Mouse (Mus musculus): ENCODE measurements around the gene Golga7b. TPM values are rescaled to one million over a fixed set of nuclear protein-coding genes. Genes with fewer than 3 reads are reported as not detected.

The Golga7b gene
- polyA plus RNA-seq, 1 experiment from 2014 or later = 2.3 TPM

- no peak overlapping the region for H3K27ac ChIP-seq (ENCODE audit: low read depth, low read length)
- 70% methylated on average over 8 of the region's 8 CpGs for WGBS
- no peak overlapping the region for H3K4me2 ChIP-seq
- ATAC-seq (ENCODE audit: low FRiP score) = no peak
- no peak overlapping the region for H3K4me3 ChIP-seq (ENCODE audit: low read depth, low read length)
- no peaks in the 10 kb centered on the region for H3K36me3 ChIP-seq (ENCODE audit: control insufficient read depth, insufficient read depth, low read length)
- no peak for DNase-seq (ENCODE audit: low spot score, missing footprints)
- H3K9me3 ChIP-seq (ENCODE audit: control insufficient read depth, low read length) = no peaks in the 10 kb centered on the region
- H3K9ac ChIP-seq (ENCODE audit: low read length) = no peak overlapping the region
- H3K4me1 ChIP-seq (ENCODE audit: control insufficient read depth, insufficient read depth, low read length) = peaks cover 9% of the 10 kb centered on the region; the same call in 1 of the 2 replicates
- no peaks in the 10 kb centered on the region for H3K27me3 ChIP-seq (ENCODE audit: control insufficient read depth, insufficient read depth, low read length)
Measured at GRCm38 (mm10) chr19:42316998-42317397, 69.6 kb downstream of the Golga7b start.

GRCm38 (mm10) chr19:42317648-42318425 lies 70.5 kb downstream of the Golga7b start:
- no peak overlapping the region for H3K4me3 ChIP-seq (ENCODE audit: low read depth, low read length)
- no peaks in the 10 kb centered on the region for H3K9me3 ChIP-seq (ENCODE audit: control insufficient read depth, low read length)
- H3K4me1 ChIP-seq (ENCODE audit: control insufficient read depth, insufficient read depth, low read length) = peaks cover 9% of the 10 kb centered on the region; the same call in 1 of the 2 replicates
- H3K36me3 ChIP-seq (ENCODE audit: control insufficient read depth, insufficient read depth, low read length) = no peaks in the 10 kb centered on the region
- WGBS = 61% methylated on average over 18 of the region's 18 CpGs
- no peak overlapping the region for H3K27ac ChIP-seq (ENCODE audit: low read depth, low read length)
- ATAC-seq (ENCODE audit: low FRiP score) = no peak
- no peak for DNase-seq (ENCODE audit: low spot score, missing footprints)
- H3K4me2 ChIP-seq = no peak overlapping the region
- H3K27me3 ChIP-seq (ENCODE audit: control insufficient read depth, insufficient read depth, low read length) = no peaks in the 10 kb centered on the region
- no peak overlapping the region for H3K9ac ChIP-seq (ENCODE audit: low read length)

Small RNA genes lying within 50 kb of the gene (microRNA-seq; reads per million reads assigned to microRNA genes)
- gene Gm26339 (not detected), gene Mir3085 (not detected)

Other genes starting within 250 kb of the Golga7b start
- gene Ankrd2, start 211.6 kb upstream of the Golga7b start, polyA plus RNA-seq (2014; fragmentation: Nextera tagmentation; extraction: Ambion mirVana) = not detected in 2 replicates
- 0.80 and 1.2 TPM in 2 replicates for gene Hoga1, start 202.0 kb upstream of the Golga7b start, polyA plus RNA-seq (2014; fragmentation: Nextera tagmentation; extraction: Ambion mirVana)
- gene 4933411K16Rik, start 195.3 kb upstream of the Golga7b start, polyA plus RNA-seq (2014; fragmentation: Nextera tagmentation; extraction: Ambion mirVana) = 0.10 TPM in 1 of 2 replicates, not detected in the other
- 65.1 and 65.6 TPM in 2 replicates for gene Morn4, start 161.2 kb upstream of the Golga7b start, polyA plus RNA-seq (2014; fragmentation: Nextera tagmentation; extraction: Ambion mirVana)
- 19.9 and 22.1 TPM in 2 replicates for gene Pi4k2a, start 157.1 kb upstream of the Golga7b start, polyA plus RNA-seq (2014; fragmentation: Nextera tagmentation; extraction: Ambion mirVana)
- gene Avpi1, start 118.5 kb upstream of the Golga7b start, polyA plus RNA-seq (2014; fragmentation: Nextera tagmentation; extraction: Ambion mirVana) = 11.1 and 12.9 TPM in 2 replicates
- 5.3 and 5.9 TPM in 2 replicates for gene Marveld1, start 100.2 kb upstream of the Golga7b start, polyA plus RNA-seq (2014; fragmentation: Nextera tagmentation; extraction: Ambion mirVana)
- 15.6 and 16.2 TPM in 2 replicates for gene Zfyve27, start 83.6 kb upstream of the Golga7b start, polyA plus RNA-seq (2014; fragmentation: Nextera tagmentation; extraction: Ambion mirVana)
- gene Sfrp5, start 45.3 kb upstream of the Golga7b start, polyA plus RNA-seq (2014; fragmentation: Nextera tagmentation; extraction: Ambion mirVana) = 0.11 and 0.14 TPM in 2 replicates
- gene Crtac1, start 184.2 kb downstream of the Golga7b start, polyA plus RNA-seq (2014; fragmentation: Nextera tagmentation; extraction: Ambion mirVana) = 3.3 and 4.4 TPM in 2 replicates

Data from midbrain, embryonic 11.5 days (tissue).